Mouse (Mus musculus): ENCODE results near the gene Ost4. TPM values are rescaled to one million over a fixed set of nuclear protein-coding genes. Genes with fewer than 3 reads are reported as not detected.

The Ost4 gene
- total and polyA plus RNA-seq, 3 experiments, result 80.1 to 346 (median 309) TPM

- Histone ChIP-seq H3K4me1 (ENCODE audit: insufficient read depth, low read depth, low read length) (peaks cover 59% of the 10 kb centered on the region), H3K9me3 (replicated peaks) (no peaks in the 10 kb centered on the region), H3K36me3 (replicated peaks) (no peaks in the 10 kb centered on the region), H3K4me3 (ENCODE audit: low read depth, low read length) (no peak overlapping the region), H3K27me3 (ENCODE audit: insufficient read depth, low read length) (peaks cover 57% of the 10 kb centered on the region)
- ATAC-seq (ENCODE audit: extremely low read depth, insufficient number of reproducible peaks, low FRiP score, poor library complexity, severe bottlenecking) (no peak), DNase-seq (ENCODE audit: low spot score) (no peak)
- no peak for TF ChIP-seq GATA1 (IDR thresholded peaks at IDR 0.05; ENCODE audit: borderline replicate concordance, low read length)
- TF ChIP-seq POLR2AphosphoS5 (IDR thresholded peaks at IDR 0.05; ENCODE audit: insufficient replicate concordance, low read depth, low read length), result no peak
- TF ChIP-seq CTCF (IDR thresholded peaks at IDR 0.05; ENCODE audit: low read depth, low read length), result no peak
- TF ChIP-seq GATA2 (IDR thresholded peaks at IDR 0.05; ENCODE audit: borderline replicate concordance, low read depth, low read length), result no peak
- no peak for TF ChIP-seq TAL1 (conservative IDR thresholded peaks at IDR 0.05; ENCODE audit: low read depth, low read length)
These were observed 4.6 kb upstream of the Ost4 start for GRCm38 (mm10) chr5:30912156-30912555.

- peaks cover 51% of the 10 kb centered on the region for H3K27me3 ChIP-seq (ENCODE audit: insufficient read depth, low read length)
- peaks cover 8% of the 10 kb centered on the region for H3K36me3 ChIP-seq (replicated peaks)
- H3K4me3 ChIP-seq (ENCODE audit: low read depth, low read length), result no peak overlapping the region
- DNase-seq (ENCODE audit: low spot score) (no peak), ATAC-seq (ENCODE audit: extremely low read depth, insufficient number of reproducible peaks, low FRiP score, poor library complexity, severe bottlenecking) (no peak)
- H3K4me1 ChIP-seq (ENCODE audit: insufficient read depth, low read depth, low read length), result peaks cover 56% of the 10 kb centered on the region
- TF ChIP-seq GATA1 (IDR thresholded peaks at IDR 0.05; ENCODE audit: borderline replicate concordance, low read length) (no peak), TAL1 (conservative IDR thresholded peaks at IDR 0.05; ENCODE audit: low read depth, low read length) (no peak), GATA2 (IDR thresholded peaks at IDR 0.05; ENCODE audit: borderline replicate concordance, low read depth, low read length) (no peak), POLR2AphosphoS5 (IDR thresholded peaks at IDR 0.05; ENCODE audit: insufficient replicate concordance, low read depth, low read length) (no peak), CTCF (IDR thresholded peaks at IDR 0.05; ENCODE audit: low read depth, low read length) (no peak)
- H3K9me3 ChIP-seq (replicated peaks), result no peaks in the 10 kb centered on the region
These were observed 2.9 kb upstream of the Ost4 start for GRCm38 (mm10) chr5:30910481-30910880.

GRCm38 (mm10) chr5:30909863-30910262 is 2.3 kb upstream of the Ost4 start:
- no peak overlapping the region for H3K4me3 ChIP-seq (ENCODE audit: low read depth, low read length)
- TF ChIP-seq GATA2 (IDR thresholded peaks at IDR 0.05; ENCODE audit: borderline replicate concordance, low read depth, low read length), result no peak
- TF ChIP-seq CTCF (IDR thresholded peaks at IDR 0.05; ENCODE audit: low read depth, low read length), result no peak
- TF ChIP-seq TAL1 (conservative IDR thresholded peaks at IDR 0.05; ENCODE audit: low read depth, low read length), result no peak
- no peak for TF ChIP-seq POLR2AphosphoS5 (IDR thresholded peaks at IDR 0.05; ENCODE audit: insufficient replicate concordance, low read depth, low read length)
- no peak for TF ChIP-seq GATA1 (IDR thresholded peaks at IDR 0.05; ENCODE audit: borderline replicate concordance, low read length)
- ATAC-seq (ENCODE audit: extremely low read depth, insufficient number of reproducible peaks, low FRiP score, poor library complexity, severe bottlenecking) (no peak), DNase-seq (ENCODE audit: low spot score) (no peak)
- peaks cover 14% of the 10 kb centered on the region for H3K36me3 ChIP-seq (replicated peaks)
- no peaks in the 10 kb centered on the region for H3K9me3 ChIP-seq (replicated peaks)
- H3K27me3 ChIP-seq (ENCODE audit: insufficient read depth, low read length), result peaks cover 45% of the 10 kb centered on the region
- H3K4me1 ChIP-seq (ENCODE audit: insufficient read depth, low read depth, low read length), result peaks cover 56% of the 10 kb centered on the region

- ATAC-seq (ENCODE audit: extremely low read depth, insufficient number of reproducible peaks, low FRiP score, poor library complexity, severe bottlenecking), result no peak
- H3K4me3 ChIP-seq (ENCODE audit: low read depth, low read length), result no peak overlapping the region
- TF ChIP-seq POLR2AphosphoS5 (IDR thresholded peaks at IDR 0.05; ENCODE audit: insufficient replicate concordance, low read depth, low read length), result no peak
- TF ChIP-seq TAL1 (conservative IDR thresholded peaks at IDR 0.05; ENCODE audit: low read depth, low read length), result no peak
- TF ChIP-seq CTCF (IDR thresholded peaks at IDR 0.05; ENCODE audit: low read depth, low read length), result no peak
- no peak for DNase-seq (ENCODE audit: low spot score)
- H3K9me3 ChIP-seq (replicated peaks), result no peaks in the 10 kb centered on the region
- peaks cover 39% of the 10 kb centered on the region for H3K27me3 ChIP-seq (ENCODE audit: insufficient read depth, low read length)
- peaks cover 20% of the 10 kb centered on the region for H3K36me3 ChIP-seq (replicated peaks)
- peaks cover 58% of the 10 kb centered on the region for H3K4me1 ChIP-seq (ENCODE audit: insufficient read depth, low read depth, low read length)
These were observed 1.7 kb upstream of the Ost4 start for GRCm38 (mm10) chr5:30909300-30909659.

- Histone ChIP-seq H3K4me1 (ENCODE audit: insufficient read depth, low read depth, low read length) (peaks cover 54% of the 10 kb centered on the region), H3K36me3 (replicated peaks) (peaks cover 26% of the 10 kb centered on the region), H3K9me3 (replicated peaks) (no peaks in the 10 kb centered on the region), H3K27me3 (ENCODE audit: insufficient read depth, low read length) (peaks cover 33% of the 10 kb centered on the region), H3K4me3 (ENCODE audit: low read depth, low read length) (peak overlapping the region; percentile 79; the same call in 1 of the 2 replicates)
- no peak for DNase-seq (ENCODE audit: low spot score)
- no peak for ATAC-seq (ENCODE audit: extremely low read depth, insufficient number of reproducible peaks, low FRiP score, poor library complexity, severe bottlenecking)
- TF ChIP-seq CTCF (IDR thresholded peaks at IDR 0.05; ENCODE audit: low read depth, low read length), result no peak
- no peak for TF ChIP-seq GATA2 (IDR thresholded peaks at IDR 0.05; ENCODE audit: borderline replicate concordance, low read depth, low read length)
- TF ChIP-seq GATA1 (IDR thresholded peaks at IDR 0.05; ENCODE audit: borderline replicate concordance, low read length), result no peak
- TF ChIP-seq POLR2AphosphoS5 (IDR thresholded peaks at IDR 0.05; ENCODE audit: insufficient replicate concordance, low read depth, low read length), result no peak
- TF ChIP-seq TAL1 (conservative IDR thresholded peaks at IDR 0.05; ENCODE audit: low read depth, low read length), result no peak
These were observed 1.1 kb upstream of the Ost4 start for GRCm38 (mm10) chr5:30908426-30909299.

GRCm38 (mm10) chr5:30901860-30902259 is 5.7 kb downstream of the Ost4 start:
- ATAC-seq (ENCODE audit: extremely low read depth, insufficient number of reproducible peaks, low FRiP score, poor library complexity, severe bottlenecking) (no peak), DNase-seq (ENCODE audit: low spot score) (no peak)
- Histone ChIP-seq H3K4me1 (ENCODE audit: insufficient read depth, low read depth, low read length) (peaks cover 42% of the 10 kb centered on the region), H3K36me3 (replicated peaks) (peaks cover 90% of the 10 kb centered on the region), H3K27me3 (ENCODE audit: insufficient read depth, low read length) (no peaks in the 10 kb centered on the region), H3K4me3 (ENCODE audit: low read depth, low read length) (no peak overlapping the region), H3K9me3 (replicated peaks) (no peaks in the 10 kb centered on the region)
- TF ChIP-seq GATA1 (IDR thresholded peaks at IDR 0.05; ENCODE audit: borderline replicate concordance, low read length) (no peak), CTCF (IDR thresholded peaks at IDR 0.05; ENCODE audit: low read depth, low read length) (no peak), TAL1 (conservative IDR thresholded peaks at IDR 0.05; ENCODE audit: low read depth, low read length) (no peak), GATA2 (IDR thresholded peaks at IDR 0.05; ENCODE audit: borderline replicate concordance, low read depth, low read length) (no peak), POLR2AphosphoS5 (IDR thresholded peaks at IDR 0.05; ENCODE audit: insufficient replicate concordance, low read depth, low read length) (no peak)

Data from G1E (cell line).